Mouse (Mus musculus): ENCODE measurements at regions not wholly inside any gene's neighbourhood (a gene's known extent, or its start where the extent isn't known, plus 50 kb on each side); places are given as distances from the start of the nearest gene placed in this dataset.

GRCm38 (mm10) chr10:98231017-98231416 lies 504.5 kb upstream of the C030005K15Rik start:
- no peaks in the 10 kb centered on the region for H3K27me3 ChIP-seq

GRCm38 (mm10) chr10:98231705-98232235 lies 505.2 kb upstream of the C030005K15Rik start:
- H3K27ac ChIP-seq = no peak overlapping the region
- H3K4me1 ChIP-seq (replicated peaks) = no peaks in the 10 kb centered on the region
- H3K4me2 ChIP-seq (replicated peaks) = no peak overlapping the region
- H3K9me3 ChIP-seq = no peaks in the 10 kb centered on the region
- H3K9ac ChIP-seq (replicated peaks) = no peak overlapping the region
- WGBS = 81% methylated on average over 4 of the region's 4 CpGs
- no peaks in the 10 kb centered on the region for H3K36me3 ChIP-seq
- no peak for ATAC-seq
- no peak overlapping the region for H3K4me3 ChIP-seq (replicated peaks)
- no peaks in the 10 kb centered on the region for H3K27me3 ChIP-seq

More at GRCm38 (mm10) chr10:98231017-98231416, 504.5 kb upstream of the C030005K15Rik start:
- no peak for ATAC-seq
- H3K4me2 ChIP-seq (replicated peaks) = no peak overlapping the region
- H3K9ac ChIP-seq (replicated peaks) = no peak overlapping the region
- H3K27ac ChIP-seq = no peak overlapping the region
- H3K9me3 ChIP-seq = no peaks in the 10 kb centered on the region
- H3K4me1 ChIP-seq (replicated peaks) = no peaks in the 10 kb centered on the region
- H3K36me3 ChIP-seq = no peaks in the 10 kb centered on the region
- 95% methylated on average over 5 of the region's 5 CpGs for WGBS
- no peak overlapping the region for H3K4me3 ChIP-seq (replicated peaks)

- H3K9ac ChIP-seq (replicated peaks) = no peak overlapping the region
- WGBS = 96% methylated on average over 1 of the region's 1 CpGs
- no peaks in the 10 kb centered on the region for H3K27me3 ChIP-seq
- no peaks in the 10 kb centered on the region for H3K4me1 ChIP-seq (replicated peaks)
- no peaks in the 10 kb centered on the region for H3K9me3 ChIP-seq
- H3K27ac ChIP-seq = no peak overlapping the region
- ATAC-seq = no peak
- H3K4me3 ChIP-seq (replicated peaks) = no peak overlapping the region
- H3K36me3 ChIP-seq = no peaks in the 10 kb centered on the region
- no peak overlapping the region for H3K4me2 ChIP-seq (replicated peaks)
Measured at GRCm38 (mm10) chr10:98248311-98248710, 521.8 kb upstream of the C030005K15Rik start.

GRCm38 (mm10) chr10:98257980-98258707 lies 531.6 kb upstream of the C030005K15Rik start:
- H3K9me3 ChIP-seq = 0 out of 2 replicates have a peak, but pooled peaks cover 4% of the 10 kb centered on the region
- H3K4me2 ChIP-seq (replicated peaks) = no peak overlapping the region
- no peak overlapping the region for H3K27ac ChIP-seq
- no peaks in the 10 kb centered on the region for H3K4me1 ChIP-seq (replicated peaks)
- no peak for ATAC-seq
- 84% methylated on average over 4 of the region's 4 CpGs for WGBS
- H3K36me3 ChIP-seq = no peaks in the 10 kb centered on the region
- no peak overlapping the region for H3K4me3 ChIP-seq (replicated peaks)
- no peaks in the 10 kb centered on the region for H3K27me3 ChIP-seq
- no peak overlapping the region for H3K9ac ChIP-seq (replicated peaks)

- H3K36me3 ChIP-seq = no peaks in the 10 kb centered on the region
- H3K27me3 ChIP-seq = no peaks in the 10 kb centered on the region
- H3K9ac ChIP-seq (replicated peaks) = no peak overlapping the region
- ATAC-seq = no peak
- H3K9me3 ChIP-seq = 0 out of 2 replicates have a peak, but pooled peaks cover 4% of the 10 kb centered on the region
- no peak overlapping the region for H3K27ac ChIP-seq
- H3K4me3 ChIP-seq (replicated peaks) = no peak overlapping the region
- no peaks in the 10 kb centered on the region for H3K4me1 ChIP-seq (replicated peaks)
- H3K4me2 ChIP-seq (replicated peaks) = no peak overlapping the region
- 81% methylated on average over 4 of the region's 4 CpGs for WGBS
Measured at GRCm38 (mm10) chr10:98259283-98259682, 532.7 kb upstream of the C030005K15Rik start.

- 96% methylated on average over 3 of the region's 3 CpGs for WGBS
- no peaks in the 10 kb centered on the region for H3K36me3 ChIP-seq
- ATAC-seq = no peak
Measured at GRCm38 (mm10) chr10:98268511-98268910, 542.0 kb upstream of the C030005K15Rik start.

GRCm38 (mm10) chr10:98291617-98292016 lies 565.1 kb upstream of the C030005K15Rik start:
- WGBS = 78% methylated on average over 4 of the region's 4 CpGs

More at GRCm38 (mm10) chr10:98268511-98268910, 542.0 kb upstream of the C030005K15Rik start:
- no peak overlapping the region for H3K27ac ChIP-seq
- no peak overlapping the region for H3K4me3 ChIP-seq (replicated peaks)
- no peaks in the 10 kb centered on the region for H3K9me3 ChIP-seq
- H3K9ac ChIP-seq (replicated peaks) = no peak overlapping the region
- H3K4me2 ChIP-seq (replicated peaks) = no peak overlapping the region
- no peaks in the 10 kb centered on the region for H3K4me1 ChIP-seq (replicated peaks)
- H3K27me3 ChIP-seq = no peaks in the 10 kb centered on the region

GRCm38 (mm10) chr10:98292140-98292539 lies 565.6 kb upstream of the C030005K15Rik start:
- H3K27ac ChIP-seq = no peak overlapping the region
- H3K4me2 ChIP-seq (replicated peaks) = no peak overlapping the region
- no peak overlapping the region for H3K9ac ChIP-seq (replicated peaks)
- no peaks in the 10 kb centered on the region for H3K9me3 ChIP-seq
- 88% methylated on average over 2 of the region's 2 CpGs for WGBS
- no peaks in the 10 kb centered on the region for H3K4me1 ChIP-seq (replicated peaks)
- no peaks in the 10 kb centered on the region for H3K36me3 ChIP-seq
- no peak for ATAC-seq
- no peak overlapping the region for H3K4me3 ChIP-seq (replicated peaks)
- H3K27me3 ChIP-seq = no peaks in the 10 kb centered on the region

More at GRCm38 (mm10) chr10:98291617-98292016, 565.1 kb upstream of the C030005K15Rik start:
- no peaks in the 10 kb centered on the region for H3K27me3 ChIP-seq
- H3K4me3 ChIP-seq (replicated peaks) = no peak overlapping the region
- no peaks in the 10 kb centered on the region for H3K4me1 ChIP-seq (replicated peaks)
- H3K36me3 ChIP-seq = no peaks in the 10 kb centered on the region
- no peak overlapping the region for H3K27ac ChIP-seq
- H3K9ac ChIP-seq (replicated peaks) = no peak overlapping the region
- ATAC-seq = no peak
- H3K9me3 ChIP-seq = no peaks in the 10 kb centered on the region
- H3K4me2 ChIP-seq (replicated peaks) = no peak overlapping the region

- Histone ChIP-seq H3K36me3 (no peaks in the 10 kb centered on the region), H3K4me3 (replicated peaks) (no peak overlapping the region), H3K4me2 (replicated peaks) (no peak overlapping the region), H3K9ac (replicated peaks) (no peak overlapping the region), H3K9me3 (no peaks in the 10 kb centered on the region), H3K4me1 (replicated peaks) (no peaks in the 10 kb centered on the region), H3K27me3 (no peaks in the 10 kb centered on the region), H3K27ac (no peak overlapping the region)
- 89% methylated on average over 1 of the region's 1 CpGs for WGBS
- ATAC-seq = no peak
Measured at GRCm38 (mm10) chr10:98305667-98306066, 579.1 kb upstream of the C030005K15Rik start.

- H3K4me3 ChIP-seq (replicated peaks) = no peak overlapping the region
- no peak for ATAC-seq
- H3K4me2 ChIP-seq (replicated peaks) = no peak overlapping the region
- H3K27me3 ChIP-seq = no peaks in the 10 kb centered on the region
- H3K4me1 ChIP-seq (replicated peaks) = no peaks in the 10 kb centered on the region
- no peaks in the 10 kb centered on the region for H3K9me3 ChIP-seq
- H3K36me3 ChIP-seq = no peaks in the 10 kb centered on the region
- 87% methylated on average over 3 of the region's 3 CpGs for WGBS
- no peak overlapping the region for H3K27ac ChIP-seq
- no peak overlapping the region for H3K9ac ChIP-seq (replicated peaks)
Measured at GRCm38 (mm10) chr10:98309667-98310066, 583.1 kb upstream of the C030005K15Rik start.

GRCm38 (mm10) chr10:98311403-98311802 lies 584.8 kb upstream of the C030005K15Rik start:
- no peak for ATAC-seq
- Histone ChIP-seq H3K4me2 (replicated peaks) (no peak overlapping the region), H3K4me1 (replicated peaks) (no peaks in the 10 kb centered on the region), H3K4me3 (replicated peaks) (no peak overlapping the region), H3K9me3 (no peaks in the 10 kb centered on the region), H3K9ac (replicated peaks) (no peak overlapping the region), H3K36me3 (no peaks in the 10 kb centered on the region), H3K27ac (no peak overlapping the region), H3K27me3 (no peaks in the 10 kb centered on the region)

- 81% methylated on average over 2 of the region's 2 CpGs for WGBS
- Histone ChIP-seq H3K9ac (replicated peaks) (no peak overlapping the region), H3K4me1 (replicated peaks) (no peaks in the 10 kb centered on the region), H3K9me3 (no peaks in the 10 kb centered on the region), H3K4me2 (replicated peaks) (no peak overlapping the region), H3K4me3 (replicated peaks) (no peak overlapping the region), H3K27ac (no peak overlapping the region), H3K36me3 (no peaks in the 10 kb centered on the region), H3K27me3 (no peaks in the 10 kb centered on the region)
- no peak for ATAC-seq
Measured at GRCm38 (mm10) chr10:98318416-98318815, 591.9 kb upstream of the C030005K15Rik start.

All from midbrain, embryonic 13.5 days (tissue).